Mouse (Mus musculus): ENCODE data around the gene Wbp1.

GRCm38 (mm10) chr6:83103130-83103650 lies 18.2 kb downstream of the Wbp1 start:
- TF ChIP-seq EP300 (IDR thresholded peaks at IDR 0.05; ENCODE audit: low read depth) (no peak), CTCF (IDR thresholded peaks at IDR 0.05; ENCODE audit: low read depth) (no peak)
